Mouse (Mus musculus) cerebellum, adult (tissue): Measurements from ENCODE around the gene Ndufs2.
A peak's percentile ranks its signal among the peaks of the same experiment; 100 is the strongest.

Experiments
- ATAC-seq: cut with Nextera tagmentation; 2 replicates; pipeline ENCODE4 v1.9.2; 2017; ENCODE audit warnings: mild to moderate bottlenecking, moderate library complexity, mixed read lengths; ENCODE audit not compliant: insufficient number of reproducible peaks, low FRiP score, low TSS enrichment

The Ndufs2 gene

GRCm38 (mm10) chr1:171204249-171204644 lies 46.9 kb downstream of the Ndufs2 start:
- no peak for ATAC-seq

GRCm38 (mm10) chr1:171203471-171204248 lies 47.5 kb downstream of the Ndufs2 start:
- no peak for ATAC-seq

- no peak for ATAC-seq
These were observed 50.4 kb downstream of the Ndufs2 start for GRCm38 (mm10) chr1:171200769-171201168.

- no peak for ATAC-seq
These were observed 51.7 kb downstream of the Ndufs2 start for GRCm38 (mm10) chr1:171199532-171199931.

GRCm38 (mm10) chr1:171195887-171196397 lies 55.2 kb downstream of the Ndufs2 start, which contains the start of gene Pcp4l1:
Pcp4l1 (minus strand) TSS chr1:171196268.
- peak; percentile 88 for ATAC-seq

GRCm38 (mm10) chr1:171195046-171195822 lies 56.0 kb downstream of the Ndufs2 start:
- ATAC-seq = no peak

GRCm38 (mm10) chr1:171193911-171194830 lies 57.0 kb downstream of the Ndufs2 start:
- ATAC-seq = no peak

GRCm38 (mm10) chr1:171193093-171193840 lies 57.9 kb downstream of the Ndufs2 start:
- ATAC-seq = no peak

- no peak for ATAC-seq
These were observed 58.9 kb downstream of the Ndufs2 start for GRCm38 (mm10) chr1:171192283-171192682.

- no peak for ATAC-seq
These were observed 60.4 kb downstream of the Ndufs2 start for GRCm38 (mm10) chr1:171190832-171191231.

- no peak for ATAC-seq
These were observed 61.6 kb downstream of the Ndufs2 start for GRCm38 (mm10) chr1:171189476-171190114.

- ATAC-seq = no peak
These were observed 62.1 kb downstream of the Ndufs2 start for GRCm38 (mm10) chr1:171189046-171189445.

- ATAC-seq = no peak
These were observed 63.1 kb downstream of the Ndufs2 start for GRCm38 (mm10) chr1:171187851-171188700.

- no peak for ATAC-seq
These were observed 65.5 kb downstream of the Ndufs2 start for GRCm38 (mm10) chr1:171185655-171186054.
